Mouse (Mus musculus): ENCODE results near the gene Gcm2. TPM values are rescaled to one million over a fixed set of nuclear protein-coding genes. Genes with fewer than 3 reads are reported as not detected.

Gcm2 gene
- not detected for polyA plus RNA-seq (2017; shearing (Covaris generic))

GRCm38 (mm10) chr13:41110935-41111334 lies at the start of gene Gcm2:
TSS of gene Gcm2 (minus strand) at chr13:41111035.

GRCm38 (mm10) chr13:41113940-41114339 lies 3.1 kb upstream of the Gcm2 start, which contains the start of gene Sycp2l:
TSS of gene Sycp2l (plus strand) at chr13:41114307.

GRCm38 (mm10) chr13:41079421-41079780 lies 31.4 kb downstream of the Gcm2 start, which contains the start of gene Mak:
TSS of gene Mak (minus strand) at chr13:41079706.

Other genes with a start within 250 kb of the Gcm2 start
- gene Pak1ip1, start 110.0 kb downstream of the Gcm2 start, polyA plus RNA-seq (2017; shearing (Covaris generic)) = 108 TPM
- gene Tmem14c, start 94.7 kb downstream of the Gcm2 start, polyA plus RNA-seq (2017; shearing (Covaris generic)) = 103 TPM
- gene Mak, start 31.3 kb downstream of the Gcm2 start, polyA plus RNA-seq (2017; shearing (Covaris generic)) = 0.12 TPM
- not detected for gene Sycp2l, start 3.3 kb upstream of the Gcm2 start, polyA plus RNA-seq (2017; shearing (Covaris generic))
- gene Elovl2, start 109.4 kb upstream of the Gcm2 start, polyA plus RNA-seq (2017; shearing (Covaris generic)) = 0.15 TPM
- 18.1 TPM for gene Smim13, start 138.8 kb upstream of the Gcm2 start, polyA plus RNA-seq (2017; shearing (Covaris generic))
- gene Gm17364, start 162.9 kb upstream of the Gcm2 start, polyA plus RNA-seq (2017; shearing (Covaris generic)) = not detected